Mouse (Mus musculus) testis, adult 2 months (tissue): ENCODE measurements around the gene Flrt3.

Experiments used
- CTCF ChIP-seq: fragments of 200-500 bp; IDR thresholded peaks from 2 replicates; pipeline ENCODE4 v1.5.1; 2012; ENCODE audit warnings: low read depth, mild to moderate bottlenecking, inconsistent platforms, low read length, moderate library complexity; ENCODE audit not compliant: control insufficient read depth, insufficient read depth, insufficient replicate concordance
- POLR2A ChIP-seq: fragments of 200-500 bp; IDR thresholded peaks from 2 replicates; pipeline ENCODE4 v1.6.1; 2012; ENCODE audit warnings: low read depth, mild to moderate bottlenecking, inconsistent platforms, low read length, moderate library complexity; ENCODE audit not compliant: control insufficient read depth

DNA sequence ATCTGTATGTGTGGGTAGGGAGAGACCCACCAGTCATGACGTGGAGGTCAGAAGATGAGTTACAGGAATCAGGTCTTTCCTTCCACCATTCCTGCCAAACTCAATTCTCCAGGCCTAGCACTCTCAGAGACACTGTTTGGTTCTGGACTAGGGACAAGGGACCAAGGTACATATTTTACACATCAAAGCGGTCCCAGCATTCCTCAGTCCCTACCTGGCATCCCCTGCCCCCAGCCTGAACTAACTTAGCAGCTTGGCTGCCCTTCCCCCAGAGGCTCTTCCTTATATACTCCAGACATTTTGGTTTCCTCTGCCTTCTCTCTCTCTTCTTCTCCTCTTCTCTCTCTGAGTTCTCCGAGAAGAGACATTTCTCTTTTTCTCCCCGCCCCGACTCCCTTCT lies 2.2 kb upstream of the Flrt3 start:
- TF ChIP-seq CTCF (no peak), POLR2A (no peak)
